Mouse (Mus musculus) mesoderm, embryonic 11.5 days (tissue): ENCODE data around the gene Zfp639.
A peak's percentile ranks its signal among the peaks of the same experiment; 100 is the strongest.

Experiments
- DNase-seq: peaks from one replicate; pipeline ENCODE4 v3.0.0-alpha.2; 2012; ENCODE audit warnings: low read depth, low spot score

Zfp639 gene

DNA sequence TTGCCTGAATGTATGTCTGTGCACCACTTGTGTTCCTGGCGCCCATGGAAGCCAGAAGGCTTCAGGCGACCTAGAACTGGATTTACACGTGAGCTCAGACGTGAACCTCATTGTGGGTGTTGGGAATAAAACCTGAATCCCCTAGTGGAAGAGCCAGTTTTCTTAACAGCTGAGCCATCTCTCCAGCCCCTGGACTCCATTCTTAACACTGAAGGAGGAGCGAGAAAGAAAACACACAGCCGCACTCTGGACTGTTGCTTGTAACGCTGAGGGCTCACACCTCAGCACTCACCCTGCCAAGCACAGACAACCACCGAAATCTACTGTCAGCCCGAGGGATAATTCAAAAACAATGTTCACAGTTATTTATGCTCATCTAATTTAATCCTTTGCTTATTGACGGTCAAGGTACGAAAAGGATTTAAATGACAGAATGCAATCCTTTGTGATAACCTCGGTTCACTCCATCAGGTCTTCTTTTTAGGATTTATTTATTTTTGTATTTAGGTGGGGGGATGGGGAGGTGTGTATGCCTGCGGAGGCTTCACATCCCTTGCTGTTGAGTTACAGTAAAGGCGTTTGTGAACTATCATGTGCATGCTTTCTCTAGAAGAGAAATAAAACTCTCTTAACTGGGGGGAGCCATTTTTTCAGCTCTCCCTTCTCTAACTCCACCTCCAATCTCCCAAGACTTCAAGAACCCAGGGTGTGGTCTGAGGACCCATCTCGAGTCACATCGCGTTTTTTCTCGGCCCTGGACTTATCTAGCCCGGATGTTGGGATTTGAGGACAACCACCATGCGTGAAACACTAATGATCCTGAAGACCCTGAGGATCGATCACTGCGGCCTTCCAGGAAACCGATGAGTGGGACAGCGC is at the start of gene Zfp639:
Zfp639 (plus strand) TSS at position 764 of the 879 bp plus-strand sequence.
- DNase-seq = peak; percentile 24

DNA sequence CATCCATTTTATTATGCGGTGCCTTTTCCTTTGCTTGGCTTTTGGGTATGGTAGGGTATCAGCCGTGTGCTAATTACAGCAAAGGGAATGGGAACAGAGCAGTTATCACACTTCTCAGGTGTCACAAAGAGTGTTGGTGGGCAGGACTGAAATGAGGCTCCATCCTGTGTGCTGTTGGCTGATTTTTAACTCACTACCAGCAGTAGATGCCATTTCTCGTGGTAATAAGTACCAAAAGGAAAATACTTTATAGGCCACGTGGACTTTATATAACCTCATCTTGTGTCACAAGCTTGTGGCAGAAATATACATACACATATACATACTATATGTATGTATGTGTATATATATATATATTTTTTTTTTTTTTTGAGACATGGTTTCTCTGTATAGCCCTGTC is 42.7 kb upstream of the Zfp639 start:
- DNase-seq = no peak

GRCm38 (mm10) chr3:32468411-32468810 is 41.6 kb upstream of the Zfp639 start:
- no peak for DNase-seq

DNA sequence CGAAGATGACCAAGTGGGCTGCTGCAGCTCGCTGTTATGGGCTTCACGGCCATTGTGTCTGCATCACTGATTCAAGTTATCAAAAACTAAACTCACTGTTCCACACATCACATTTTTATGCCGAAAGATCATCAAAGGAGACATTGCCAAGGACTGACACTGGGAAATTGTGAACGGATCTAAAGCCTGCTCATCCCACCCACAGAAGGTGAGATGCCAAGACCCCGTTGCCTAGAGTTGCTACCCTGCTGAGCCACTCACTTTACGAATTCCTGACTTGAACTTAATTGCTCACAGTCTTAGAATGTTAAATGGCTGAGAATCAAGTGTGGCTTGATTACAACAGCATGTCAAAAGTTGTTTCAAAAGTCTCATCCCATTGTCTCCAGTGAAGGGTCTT is 39.6 kb upstream of the Zfp639 start:
- no peak for DNase-seq

GRCm38 (mm10) chr3:32471098-32471497 is 39.0 kb upstream of the Zfp639 start:
- DNase-seq = no peak

DNA sequence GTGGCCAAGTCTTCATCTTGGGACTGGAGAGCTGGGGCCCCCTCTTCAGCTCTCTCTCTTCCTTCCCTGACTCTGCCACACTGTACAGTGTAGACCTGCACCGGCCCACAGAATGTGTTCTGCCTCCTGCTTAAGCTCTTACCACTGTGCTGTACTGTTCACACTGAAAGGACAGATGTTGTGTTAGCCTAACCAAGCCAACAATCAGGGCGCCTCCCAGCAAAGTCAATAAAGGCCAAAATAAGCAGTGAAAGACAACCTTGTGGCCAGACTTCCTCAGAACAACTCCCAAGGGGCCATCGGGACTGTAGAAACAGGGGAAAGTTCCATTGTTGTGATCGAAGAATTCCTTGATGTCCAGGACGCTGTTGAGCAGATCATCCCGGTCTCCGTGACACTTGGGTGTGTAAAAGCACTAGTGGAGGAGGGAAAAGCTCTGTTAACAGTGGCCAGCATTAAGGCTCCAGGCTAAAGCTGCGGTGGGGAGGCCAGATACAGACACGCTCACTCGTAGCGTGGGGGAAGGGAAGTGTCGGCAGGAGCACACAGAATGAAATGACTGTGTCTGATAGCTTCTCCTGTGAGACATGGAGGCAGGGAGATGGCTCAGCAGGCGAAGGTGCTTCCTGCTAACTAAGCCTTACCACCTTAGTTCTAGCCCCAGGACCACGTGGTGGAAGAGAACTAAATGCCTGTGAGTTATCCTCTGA is 37.7 kb upstream of the Zfp639 start:
- DNase-seq = no peak

- no peak for DNase-seq
Measured at GRCm38 (mm10) chr3:32473184-32473583, 36.9 kb upstream of the Zfp639 start.

DNA sequence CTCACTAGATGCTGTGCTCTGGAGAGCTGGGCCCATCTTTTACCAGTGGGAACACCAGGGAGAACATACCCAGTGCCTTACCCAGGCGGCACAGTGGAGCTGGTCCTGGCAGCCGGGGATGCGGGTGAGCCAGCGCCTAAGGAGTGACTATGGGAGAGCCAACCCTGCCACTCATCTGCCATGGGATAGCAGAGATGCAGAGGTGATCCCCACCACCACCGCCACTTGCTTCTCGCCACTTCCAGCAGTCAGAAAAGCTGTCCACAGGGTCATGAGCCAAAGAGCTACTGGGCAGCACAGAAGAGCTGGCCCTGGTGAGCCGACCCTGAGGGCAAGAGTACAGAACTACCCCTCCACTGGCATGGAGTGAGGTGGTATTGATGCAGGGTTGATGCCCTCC is 30.1 kb upstream of the Zfp639 start:
- DNase-seq = no peak

GRCm38 (mm10) chr3:32483035-32483434 is 27.0 kb upstream of the Zfp639 start:
- DNase-seq = no peak

DNA sequence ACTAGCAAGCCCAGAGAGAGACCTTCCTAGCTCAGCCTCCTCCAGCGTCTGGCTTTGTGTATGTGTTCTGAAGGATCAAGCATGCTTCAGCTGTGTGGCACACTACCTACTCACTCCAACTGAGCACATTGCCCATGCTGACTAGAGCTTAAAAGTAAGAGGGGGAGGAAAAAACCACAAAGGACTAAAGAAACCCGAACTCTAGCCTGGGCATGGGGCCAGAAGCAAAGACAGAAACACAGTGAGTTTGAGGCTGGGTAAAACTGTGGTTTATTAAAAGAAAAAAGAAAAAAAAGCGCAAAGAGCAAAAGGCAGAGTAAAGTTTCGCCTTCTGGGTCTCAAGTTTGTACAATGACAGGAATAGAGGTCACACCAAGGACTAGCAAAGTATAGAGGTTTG is 23.5 kb upstream of the Zfp639 start:
- DNase-seq = no peak

GRCm38 (mm10) chr3:32488172-32488571 is 21.9 kb upstream of the Zfp639 start:
- DNase-seq = no peak

DNA sequence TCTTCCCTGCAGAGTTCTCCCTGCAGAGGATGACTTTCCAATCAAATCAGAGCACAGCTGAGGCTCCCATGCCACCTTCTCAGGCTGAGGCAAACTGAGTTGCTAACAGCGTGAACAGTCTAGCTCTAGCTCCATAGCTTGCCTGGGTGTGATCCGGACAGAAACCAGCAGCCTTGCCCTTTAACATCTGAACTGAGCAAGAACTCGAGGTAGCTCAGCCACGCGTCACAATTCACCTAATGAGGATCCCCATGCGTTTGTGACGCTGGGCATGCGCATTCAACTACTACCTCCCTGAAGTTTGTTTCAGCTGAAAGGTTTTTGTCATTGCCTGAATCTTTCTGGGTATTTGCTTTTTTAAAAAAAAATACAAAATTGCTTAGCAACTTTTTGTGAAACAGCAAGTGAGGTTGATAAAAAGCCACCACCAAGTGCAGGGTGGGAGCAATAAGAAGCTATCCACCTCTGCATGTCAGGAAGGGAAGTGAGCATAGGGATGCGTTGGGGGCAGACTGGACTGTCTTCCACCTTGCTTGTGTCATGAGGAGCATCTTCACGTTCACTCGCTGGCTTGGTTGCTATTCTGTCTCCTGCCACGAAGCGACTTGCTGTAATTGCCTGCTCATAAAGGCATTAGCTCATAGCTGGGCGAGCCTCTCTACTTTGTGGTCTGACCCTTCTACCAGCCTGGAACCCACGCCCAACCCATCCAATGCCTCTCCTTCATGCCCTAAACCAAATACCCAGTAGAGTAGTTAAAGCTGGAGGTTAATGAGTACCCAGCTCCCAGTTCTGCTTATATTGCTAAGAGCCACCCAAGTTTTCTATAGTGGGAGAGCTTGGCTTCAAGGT is 19.8 kb upstream of the Zfp639 start:
- DNase-seq = no peak

- DNase-seq = no peak
Measured at GRCm38 (mm10) chr3:32490928-32491315, 19.1 kb upstream of the Zfp639 start.

GRCm38 (mm10) chr3:32492097-32493090 is 17.7 kb upstream of the Zfp639 start, which contains the start of gene Kcnmb3:
Gene Kcnmb3 (minus strand): TSS chr3:32492231.
- no peak for DNase-seq

- no peak for DNase-seq
Measured at GRCm38 (mm10) chr3:32494387-32495087, 15.5 kb upstream of the Zfp639 start.

DNA sequence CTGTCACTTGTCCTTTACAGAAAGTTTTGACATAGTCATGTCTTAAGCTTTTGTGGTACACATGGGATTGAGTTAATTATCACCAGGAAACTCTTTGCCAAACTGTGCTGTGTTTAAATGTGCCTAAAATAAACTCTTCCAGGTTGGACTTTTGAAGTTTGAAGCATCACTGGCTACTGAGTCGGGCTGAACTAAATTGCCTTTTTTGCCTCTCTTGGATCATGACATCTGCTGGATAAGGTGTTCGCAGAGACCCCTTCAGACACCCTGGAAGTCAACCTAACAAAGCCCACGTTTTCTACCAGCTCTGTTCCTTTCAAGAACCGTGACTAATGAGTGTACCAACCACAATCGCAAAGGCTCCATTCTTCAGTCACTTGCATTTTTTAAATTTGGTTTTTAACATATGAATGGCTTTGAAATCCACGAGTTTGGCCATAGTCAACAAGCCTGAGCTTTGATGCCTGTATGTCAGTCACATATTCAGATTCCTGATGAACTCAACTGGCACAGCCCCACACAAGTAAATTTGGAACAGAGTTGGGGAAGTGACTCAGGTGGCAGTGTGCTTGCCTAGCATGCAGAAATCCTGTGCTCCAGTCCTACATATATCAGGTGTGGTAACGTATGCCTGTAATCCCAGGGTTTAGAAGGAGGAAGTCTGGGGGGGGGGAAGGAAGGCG is 14.8 kb upstream of the Zfp639 start:
- DNase-seq = no peak

DNA sequence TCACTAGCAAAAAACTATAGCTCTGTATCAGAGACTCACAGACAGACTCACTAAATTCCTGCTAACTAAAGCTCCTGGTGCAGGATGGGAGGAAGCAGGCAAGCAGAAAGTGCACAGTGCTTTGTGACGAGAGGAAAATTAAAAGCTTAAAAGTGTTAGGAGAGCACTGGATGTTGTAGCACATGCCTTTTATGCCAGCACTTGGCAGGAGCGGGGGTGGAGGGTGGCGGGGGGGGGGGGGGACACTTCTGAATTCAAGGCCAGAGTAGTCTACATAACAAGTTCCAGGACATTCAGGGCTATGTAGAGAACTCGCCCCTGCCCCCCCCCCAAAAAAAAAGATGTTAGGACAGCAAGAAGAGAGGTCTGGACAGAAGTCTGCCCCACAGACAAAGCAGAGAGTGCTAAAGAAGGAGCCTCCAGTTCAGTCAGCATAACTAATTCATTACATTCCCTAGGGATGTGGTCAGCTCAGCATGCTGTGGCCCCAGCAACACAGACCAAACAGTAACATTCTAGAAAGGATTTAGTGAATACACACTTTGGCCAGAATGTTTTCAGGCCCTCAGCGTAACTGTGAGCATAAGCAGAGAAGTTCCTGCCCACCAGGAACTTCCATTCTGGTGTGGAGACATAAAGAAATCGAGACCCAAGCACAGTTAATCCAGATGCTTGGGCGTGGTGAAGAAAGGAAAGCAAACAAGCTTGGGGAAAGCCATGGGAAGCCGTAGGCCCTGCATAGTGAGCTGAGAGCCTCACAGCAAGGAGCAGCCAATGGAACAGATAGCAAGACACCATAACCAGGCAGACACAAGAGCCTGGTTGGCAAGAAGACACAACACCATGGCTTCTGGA is 14.0 kb upstream of the Zfp639 start:
- no peak for DNase-seq

GRCm38 (mm10) chr3:32496711-32497070 is 13.4 kb upstream of the Zfp639 start:
- no peak for DNase-seq

- DNase-seq = no peak
Measured at GRCm38 (mm10) chr3:32500346-32500745, 9.7 kb upstream of the Zfp639 start.
